25 mouse cellular contexts compared by ENCODE assay signal in the genomic region with DNA sequence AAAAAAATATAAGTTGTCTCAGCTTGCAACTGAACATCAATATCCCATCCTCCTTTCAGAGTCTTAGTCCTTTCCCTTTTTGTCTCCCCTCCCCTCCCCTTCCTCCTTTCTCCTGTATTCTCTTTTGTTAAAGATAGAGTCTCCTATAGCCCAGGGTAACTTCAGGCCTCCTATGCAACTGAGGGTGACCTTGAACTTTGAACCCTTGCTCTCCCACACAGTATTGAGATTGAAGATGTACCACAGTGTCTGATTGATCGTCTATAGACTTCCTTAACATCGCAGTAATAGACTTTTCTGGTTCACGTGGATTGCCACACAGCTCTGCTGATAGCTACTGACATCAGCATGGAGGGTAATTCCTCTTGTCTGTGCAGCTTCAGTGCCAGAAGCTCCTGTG.
"Had no signal": no experiment of that assay in that cellular context is flagged by ENCODE, and none has a peak within 500 bp of the region (broad histone marks: within the 10 kb centered on the region; RNA-seq: fewer than 3 reads in every experiment).

No protein-coding gene starts in this region.

- DNase-seq: gastrocnemius, postnatal 14 days; gastrocnemius, postnatal 36 days; heart, adult 11 months; heart, adult 2 months; heart, postnatal 14 days; heart, postnatal 36 days; kidney, adult 11 months; kidney, adult 2 months; kidney, adult 9 months; kidney, postnatal 14 days; kidney, postnatal 36 days; layer of hippocampus, adult 9-11 months; liver; liver, embryonic 13.5 days had no signal

- H3K36me3 ChIP-seq: heart, embryonic 13.5 days; heart, embryonic 15.5 days; hindbrain, embryonic 12.5 days; kidney, embryonic 15.5 days; limb, embryonic 12.5 days; liver, embryonic 13.5 days; liver, embryonic 15.5 days had no signal

- H3K4me3 ChIP-seq: heart, adult 2 months; heart, embryonic 13.5 days; heart, embryonic 15.5 days; hindbrain, embryonic 12.5 days; kidney, embryonic 15.5 days; left cerebral cortex, adult 2 months; limb, embryonic 10.5 days; limb, embryonic 12.5 days; liver, embryonic 13.5 days; liver, embryonic 15.5 days had no signal

- H3K27ac ChIP-seq: heart, adult 2 months; heart, embryonic 13.5 days; heart, embryonic 15.5 days; hindbrain, embryonic 12.5 days; hindbrain, embryonic 14.5 days; hindbrain, postnatal 0 days; kidney, embryonic 15.5 days; kidney, postnatal 0 days; left cerebral cortex, adult 2 months; limb, embryonic 10.5 days; limb, embryonic 12.5 days; liver, embryonic 13.5 days; liver, embryonic 15.5 days had no signal

- H3K9ac ChIP-seq: heart, embryonic 13.5 days; heart, embryonic 15.5 days; hindbrain, embryonic 12.5 days; hindbrain, embryonic 14.5 days; kidney, embryonic 15.5 days; limb, embryonic 12.5 days; liver, embryonic 13.5 days; liver, embryonic 15.5 days had no signal

- H3K9me3 ChIP-seq: heart, embryonic 13.5 days; heart, embryonic 15.5 days; hindbrain, embryonic 12.5 days; kidney, embryonic 15.5 days; limb, embryonic 10.5 days; limb, embryonic 12.5 days; liver, embryonic 13.5 days; liver, embryonic 15.5 days had no signal

- H3K27me3 ChIP-seq: heart, embryonic 13.5 days; heart, embryonic 15.5 days; hindbrain, embryonic 12.5 days; kidney, embryonic 15.5 days; limb, embryonic 12.5 days; liver, embryonic 13.5 days; liver, embryonic 15.5 days had no signal

- H3K4me1 ChIP-seq: kidney, embryonic 15.5 days; limb, embryonic 12.5 days; liver, embryonic 13.5 days; liver, embryonic 15.5 days had no signal
